Mouse (Mus musculus) naive thymus-derived CD4-positive, alpha-beta T cell, adult 2 months (primary cell): Measurements from ENCODE around the gene Fam219b.

Experiments used
- DNase-seq: peaks from one replicate; pipeline ENCODE4 v3.0.0-alpha.2; 2011; ENCODE audit warnings: low read depth

Fam219b gene

GRCm38 (mm10) chr9:57537044-57537727, at the start of gene Fam219b:
TSS of gene Fam219b (plus strand) at chr9:57537528.
- DNase-seq: peak; percentile 88

DNA sequence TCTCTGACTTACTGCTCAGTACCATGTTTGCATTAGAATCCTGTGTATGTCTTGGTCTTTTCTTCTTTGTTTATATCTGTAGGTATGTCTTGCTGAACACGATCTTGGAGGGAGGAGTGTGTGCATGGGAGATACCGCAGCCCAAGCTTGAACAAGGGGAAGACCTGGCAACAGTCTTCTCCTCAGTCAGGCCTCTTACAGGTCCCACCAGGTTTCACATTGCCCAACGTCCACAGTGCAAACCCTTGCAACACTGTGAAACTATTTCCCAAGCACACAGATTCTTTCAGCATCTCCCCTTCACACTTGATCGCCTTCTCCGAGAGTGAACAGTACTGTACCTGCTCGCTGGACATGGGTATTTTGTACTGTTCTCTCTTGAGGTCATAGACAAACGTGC, 49.5 kb upstream of the Fam219b start:
- no peak for DNase-seq

GRCm38 (mm10) chr9:57493532-57493931, 43.8 kb upstream of the Fam219b start:
- no peak for DNase-seq

DNA sequence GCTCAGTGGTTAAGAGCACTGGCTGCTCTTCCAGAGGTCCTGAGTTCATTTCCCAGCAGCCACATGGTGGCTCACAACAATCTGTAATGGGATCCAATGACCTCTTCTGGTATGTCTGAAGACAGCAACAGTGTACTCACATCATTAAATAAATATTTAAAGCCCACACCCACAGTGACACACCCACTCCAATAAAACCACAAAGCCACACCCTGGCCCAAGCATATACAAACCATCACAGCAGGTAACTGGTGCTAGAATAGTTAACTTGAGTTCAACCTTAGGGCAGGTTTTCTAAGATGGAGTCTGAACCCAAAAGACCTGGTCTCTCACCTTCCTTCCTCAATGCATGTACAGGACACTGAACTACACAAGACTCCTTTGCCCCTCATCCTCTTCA, 42.4 kb upstream of the Fam219b start:
- no peak for DNase-seq

GRCm38 (mm10) chr9:57497236-57497635, 40.1 kb upstream of the Fam219b start:
- DNase-seq: no peak

DNA sequence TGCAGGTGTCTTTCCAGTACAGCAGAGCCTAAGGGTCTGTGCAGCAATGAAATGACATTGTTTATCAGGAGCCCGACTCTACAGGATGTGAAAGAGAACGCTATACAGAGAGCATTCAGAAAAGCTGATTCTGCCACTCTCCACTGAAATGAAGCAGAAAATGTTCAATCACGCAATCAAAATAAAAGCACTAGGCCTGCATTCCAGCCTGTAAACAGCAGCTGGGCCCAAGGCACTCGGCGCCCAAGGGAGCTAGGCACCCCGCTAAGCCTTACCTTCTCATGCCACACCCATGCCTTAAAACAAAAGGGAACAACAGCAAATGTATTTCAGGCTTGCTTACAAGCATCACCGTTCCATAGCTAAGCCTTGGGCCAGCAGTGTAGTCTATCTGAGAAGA, 38.8 kb upstream of the Fam219b start:
- DNase-seq: no peak

- DNase-seq: no peak
Measured at GRCm38 (mm10) chr9:57501452-57501851, 35.9 kb upstream of the Fam219b start.

- DNase-seq: no peak
Measured at GRCm38 (mm10) chr9:57501861-57502260, 35.5 kb upstream of the Fam219b start.

GRCm38 (mm10) chr9:57502911-57503621, 34.3 kb upstream of the Fam219b start:
- DNase-seq: no peak

GRCm38 (mm10) chr9:57503622-57504380, 33.5 kb upstream of the Fam219b start, which contains the start of gene Rpp25:
TSS of gene Rpp25 (plus strand) at chr9:57504026.
- DNase-seq: no peak

DNA sequence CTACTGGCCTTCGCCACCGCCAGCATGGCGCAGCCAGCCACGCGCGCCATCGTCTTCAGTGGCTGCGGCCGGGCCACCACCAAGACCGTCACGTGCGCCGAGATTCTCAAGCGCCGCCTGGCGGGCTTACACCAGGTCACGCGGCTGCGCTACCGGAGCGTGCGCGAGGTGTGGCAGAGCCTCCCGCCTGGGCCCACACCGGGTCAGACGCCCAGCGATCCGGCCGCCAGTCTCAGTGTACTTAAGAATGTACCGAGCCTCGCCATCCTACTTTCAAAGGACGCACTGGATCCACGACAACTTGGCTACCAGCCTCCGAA, 33.0 kb upstream of the Fam219b start:
- DNase-seq: peak; percentile 66

GRCm38 (mm10) chr9:57504891-57505290, 32.4 kb upstream of the Fam219b start:
- DNase-seq: no peak

GRCm38 (mm10) chr9:57505700-57506099, 31.6 kb upstream of the Fam219b start:
- no peak for DNase-seq

DNA sequence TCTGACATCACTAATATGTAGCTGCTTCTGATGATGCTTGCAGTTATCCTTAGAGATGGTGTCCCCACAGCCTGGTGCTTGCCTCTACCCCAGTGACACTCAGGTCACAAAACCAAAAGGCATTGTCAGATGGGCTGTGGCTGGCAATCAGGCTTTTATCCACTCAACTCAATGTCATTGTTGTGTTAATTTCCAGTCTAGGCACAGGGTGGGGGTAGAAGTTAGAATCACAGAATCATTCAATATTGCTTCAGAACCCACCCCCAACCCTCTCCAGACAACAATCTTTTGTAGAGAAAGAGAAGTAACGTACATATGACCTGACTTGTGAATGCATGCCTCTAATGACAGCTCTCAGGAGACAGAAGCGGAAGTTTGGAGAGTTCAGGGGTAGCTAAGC, 26.8 kb upstream of the Fam219b start:
- DNase-seq: no peak

DNA sequence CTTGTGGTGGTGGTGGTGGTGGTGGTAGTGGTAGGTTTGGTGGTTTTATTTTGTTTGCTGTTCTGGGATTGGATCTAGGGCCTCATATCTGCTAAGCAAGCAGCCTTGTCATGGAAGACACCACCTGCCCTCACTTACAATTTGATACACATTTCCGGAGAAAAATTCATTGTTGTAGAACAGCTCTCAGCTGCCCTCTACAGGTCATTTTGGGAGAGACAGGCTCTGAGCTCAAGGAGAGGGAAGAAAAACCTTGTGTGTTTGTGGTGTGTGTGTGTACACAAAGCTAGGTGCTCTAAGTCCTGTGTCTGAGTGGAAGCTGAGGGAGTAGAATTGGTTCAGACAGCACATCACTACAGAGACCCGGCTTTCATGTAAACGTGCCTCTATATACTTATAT, 20.2 kb upstream of the Fam219b start:
- peak; percentile 92 for DNase-seq

GRCm38 (mm10) chr9:57520375-57521055, 16.8 kb upstream of the Fam219b start:
- no peak for DNase-seq

DNA sequence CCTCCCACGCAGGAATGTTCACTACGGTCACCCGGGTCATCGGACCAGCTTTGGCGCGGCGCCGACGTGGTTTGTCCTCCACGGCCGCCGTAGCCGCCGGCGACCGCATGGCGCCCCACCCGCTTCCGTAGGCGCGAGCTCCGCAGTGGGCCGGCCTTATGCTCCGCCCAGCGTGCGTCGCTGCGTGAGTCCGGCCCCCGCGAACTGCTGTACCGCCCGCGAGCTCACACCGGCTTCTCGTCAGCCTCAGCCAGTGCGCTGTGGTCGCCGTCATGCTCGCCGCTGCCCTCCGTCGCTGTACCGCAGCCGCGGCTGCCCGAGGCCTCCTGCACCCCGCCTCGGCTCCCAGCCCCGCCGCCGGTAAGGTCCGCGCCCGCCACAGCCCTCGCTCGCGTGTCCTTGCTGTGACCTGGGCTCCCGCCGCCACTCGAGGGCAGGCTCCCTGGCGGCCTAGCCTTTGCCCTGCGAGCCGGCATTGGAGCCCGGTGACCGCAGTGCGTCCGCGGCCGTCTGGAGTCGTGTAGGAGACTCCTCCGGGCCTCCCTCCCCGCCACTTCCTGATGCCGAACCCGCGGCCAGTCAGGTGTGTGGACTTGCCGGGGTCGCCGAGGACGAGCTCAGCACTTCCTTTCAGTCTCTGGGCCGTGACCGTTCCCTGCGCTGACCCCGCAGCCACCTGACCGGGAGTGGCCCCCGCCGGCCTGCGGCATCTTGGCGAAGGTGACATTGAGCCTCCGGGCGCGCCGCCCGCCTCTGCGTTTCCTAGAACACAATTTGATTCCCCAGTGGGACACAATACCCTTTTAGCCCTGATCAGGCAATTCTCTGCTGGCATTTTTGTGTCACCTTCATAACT, 16.0 kb upstream of the Fam219b start, which contains the start of gene Cox5a:
Gene Cox5a, plus strand, starts transcription at position 219 of the 856 bp plus-strand sequence.
- DNase-seq: peak; percentile 91

GRCm38 (mm10) chr9:57522114-57522860, 15.0 kb upstream of the Fam219b start:
- DNase-seq: no peak

GRCm38 (mm10) chr9:57522861-57523246, 14.5 kb upstream of the Fam219b start:
- no peak for DNase-seq

DNA sequence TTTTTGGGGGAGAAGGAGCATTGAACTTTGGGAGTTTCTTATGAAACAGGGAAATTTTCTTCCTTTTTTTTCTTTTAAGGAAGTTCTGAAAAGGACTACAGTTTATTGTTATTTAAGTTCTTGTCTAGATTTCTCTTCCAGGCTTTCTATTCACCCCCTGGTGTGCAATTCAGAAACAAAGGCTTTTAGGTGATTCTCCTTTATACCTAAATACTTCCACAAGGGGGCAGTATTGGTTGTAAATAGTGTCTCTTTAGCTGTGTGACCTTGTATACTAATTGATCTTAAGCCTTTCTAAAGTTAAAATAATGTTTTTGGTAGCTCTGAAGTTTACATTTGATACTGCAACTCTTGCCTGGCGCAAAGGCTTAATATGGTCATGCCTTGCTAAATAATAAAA, 13.6 kb upstream of the Fam219b start:
- DNase-seq: peak; percentile 85

DNA sequence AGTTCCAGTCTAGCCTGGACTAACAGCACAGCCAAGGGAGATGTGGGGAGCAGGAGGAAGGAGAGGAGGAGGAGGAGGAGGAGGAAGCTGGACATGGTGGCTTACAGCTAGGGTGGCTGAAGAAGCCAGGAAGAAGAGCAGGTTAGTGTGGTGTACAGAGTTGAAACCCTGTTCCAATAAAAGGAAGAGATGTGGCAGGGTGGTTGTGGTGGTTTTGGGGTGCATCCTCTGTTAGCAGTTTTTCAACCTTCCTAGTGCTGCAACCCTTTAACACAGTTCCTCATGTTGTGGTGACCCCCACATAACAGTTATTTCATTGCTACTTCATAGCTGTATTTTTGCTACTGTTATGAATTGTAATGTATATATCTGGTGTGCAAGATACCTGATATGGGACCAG, 12.9 kb upstream of the Fam219b start:
- no peak for DNase-seq
